19 mouse cellular contexts compared by ENCODE assay signal in the genomic region with DNA sequence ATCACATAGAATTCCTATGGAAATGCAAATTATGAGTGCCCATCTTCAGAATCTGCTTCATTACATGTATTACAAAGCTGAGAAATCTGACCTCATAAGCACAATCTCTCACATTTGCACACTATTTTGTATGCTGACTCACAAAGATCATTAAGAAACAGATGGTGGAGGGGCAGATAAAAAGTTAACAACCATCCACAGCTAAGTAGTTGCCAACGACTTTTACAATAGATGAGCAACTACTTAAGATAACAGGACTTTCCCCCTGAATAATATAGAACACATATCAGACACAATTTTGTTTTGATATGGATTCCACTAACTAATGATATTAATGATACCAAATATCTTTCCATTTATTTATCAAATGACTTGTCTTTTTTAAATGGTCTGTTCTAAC.
"Had no signal": no experiment of that assay in that cellular context is flagged by ENCODE, and none has a peak within 500 bp of the region (broad histone marks: within the 10 kb centered on the region; RNA-seq: fewer than 3 reads in every experiment).

No protein-coding gene starts in this region.

- DNase-seq: kidney, adult 2 months; kidney, postnatal 25 days; layer of hippocampus, adult 9-11 months; liver, embryonic 13.5 days; lung, adult 2 months; lung, postnatal 14 days; midbrain, embryonic 14.5 days; right cerebral cortex, adult 18-20 months; right cerebral cortex, postnatal 14 days; right cerebral cortex, postnatal 4 days; thymus, adult 2 months; thymus, postnatal 14 days; thymus, postnatal 4 days had no signal

- H3K4me2 ChIP-seq: liver, embryonic 13.5 days; midbrain, embryonic 11.5 days had no signal

- H3K27me3 ChIP-seq: liver, embryonic 13.5 days; megakaryocyte, embryonic 14.5 days had no signal

- H3K4me3 ChIP-seq: layer of hippocampus, adult 2 months; liver, embryonic 13.5 days; megakaryocyte, embryonic 14.5 days had no signal

- H3K9me3 ChIP-seq: liver, embryonic 13.5 days; megakaryocyte, embryonic 14.5 days had no signal

- ATAC-seq: intestine, postnatal 0 days had no signal

- H3K9ac ChIP-seq: liver, embryonic 13.5 days had no signal

- H3K27ac ChIP-seq: kidney, postnatal 0 days; liver, embryonic 13.5 days; macrophage had no signal
